Mouse (Mus musculus): Measurements from ENCODE around the gene Olfr49. TPM values are rescaled to one million over a fixed set of nuclear protein-coding genes. Genes with fewer than 3 reads are reported as not detected.
A peak's percentile ranks its signal among the peaks of the same experiment; 100 is the strongest.

Olfr49 gene
- polyA plus RNA-seq, 1 experiment from 2014 or later = not detected

DNA sequence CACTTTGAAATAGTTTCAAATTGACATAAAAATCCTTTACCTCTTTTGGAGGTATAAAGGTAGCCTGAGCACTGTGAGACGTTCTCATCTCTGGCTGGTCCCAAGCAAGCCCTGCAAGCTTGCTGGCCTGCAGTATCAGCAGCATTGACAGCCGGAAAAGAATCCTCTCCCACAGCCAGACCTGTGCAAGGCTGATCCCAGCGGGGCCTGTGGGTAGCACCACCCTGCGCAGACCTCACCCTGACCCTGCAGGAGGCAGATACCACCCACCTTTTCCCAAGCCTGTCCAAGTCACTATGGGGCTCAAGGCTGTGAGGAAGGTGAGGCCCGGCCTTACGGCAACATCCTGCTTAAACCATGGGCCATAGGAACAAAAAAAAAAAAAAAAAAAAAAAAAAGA, 18.8 kb downstream of the Olfr49 start:
- H3K9ac ChIP-seq (replicated peaks; ENCODE audit: low read depth, low read length) = no peak overlapping the region
- peaks cover 15% of the 10 kb centered on the region; the same call in 1 of the 2 replicates for H3K36me3 ChIP-seq (ENCODE audit: control insufficient read depth, insufficient read depth, low read length)
- H3K27ac ChIP-seq (ENCODE audit: low read length) = no peak overlapping the region
- no peak for ATAC-seq (ENCODE audit: insufficient number of reproducible peaks, insufficient read depth, low FRiP score, low read depth)
- no peaks in the 10 kb centered on the region for H3K4me1 ChIP-seq (ENCODE audit: control insufficient read depth, insufficient read depth, low read length)
- 81% methylated on average over 6 of the region's 6 CpGs for WGBS
- H3K4me2 ChIP-seq (replicated peaks; ENCODE audit: low read depth, low read length) = no peak overlapping the region
- H3K27me3 ChIP-seq (ENCODE audit: control insufficient read depth, insufficient read depth, low read length) = no peaks in the 10 kb centered on the region
- H3K9me3 ChIP-seq (ENCODE audit: control insufficient read depth, low read depth, low read length) = no peaks in the 10 kb centered on the region
- H3K4me3 ChIP-seq (ENCODE audit: low read depth, low read length) = no peak overlapping the region

DNA sequence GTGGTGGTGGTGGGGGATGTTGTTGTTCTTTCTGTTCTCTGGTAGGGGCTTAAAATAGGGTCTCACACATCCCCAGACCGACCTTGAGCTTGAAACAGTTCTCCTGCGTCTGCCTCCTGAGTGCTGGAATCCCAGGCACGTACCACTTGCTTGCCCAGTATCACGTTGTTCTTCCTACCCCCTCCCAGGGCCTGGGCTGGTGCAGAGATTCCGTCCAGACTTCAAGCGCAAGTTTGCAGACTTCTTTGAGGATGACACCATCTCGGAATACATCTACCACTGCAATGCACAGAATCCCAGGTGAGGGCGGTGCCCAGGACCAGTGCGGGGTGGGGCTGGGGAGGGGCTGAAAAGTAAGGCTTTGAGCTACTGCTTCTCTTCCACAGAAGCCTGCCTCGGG, 19.6 kb downstream of the Olfr49 start:
- Histone ChIP-seq H3K9me3 (ENCODE audit: control insufficient read depth, low read depth, low read length) (no peaks in the 10 kb centered on the region), H3K36me3 (ENCODE audit: control insufficient read depth, insufficient read depth, low read length) (peaks cover 15% of the 10 kb centered on the region; the same call in 1 of the 2 replicates), H3K27ac (ENCODE audit: low read length) (no peak overlapping the region), H3K9ac (replicated peaks; ENCODE audit: low read depth, low read length) (no peak overlapping the region), H3K27me3 (ENCODE audit: control insufficient read depth, insufficient read depth, low read length) (no peaks in the 10 kb centered on the region), H3K4me1 (ENCODE audit: control insufficient read depth, insufficient read depth, low read length) (peaks cover 4% of the 10 kb centered on the region; the same call in 1 of the 2 replicates), H3K4me2 (replicated peaks; ENCODE audit: low read depth, low read length) (no peak overlapping the region), H3K4me3 (ENCODE audit: low read depth, low read length) (no peak overlapping the region)
- no peak for ATAC-seq (ENCODE audit: insufficient number of reproducible peaks, insufficient read depth, low FRiP score, low read depth)
- 62% methylated on average over 10 of the region's 10 CpGs for whole genome bisulfite sequencing

DNA sequence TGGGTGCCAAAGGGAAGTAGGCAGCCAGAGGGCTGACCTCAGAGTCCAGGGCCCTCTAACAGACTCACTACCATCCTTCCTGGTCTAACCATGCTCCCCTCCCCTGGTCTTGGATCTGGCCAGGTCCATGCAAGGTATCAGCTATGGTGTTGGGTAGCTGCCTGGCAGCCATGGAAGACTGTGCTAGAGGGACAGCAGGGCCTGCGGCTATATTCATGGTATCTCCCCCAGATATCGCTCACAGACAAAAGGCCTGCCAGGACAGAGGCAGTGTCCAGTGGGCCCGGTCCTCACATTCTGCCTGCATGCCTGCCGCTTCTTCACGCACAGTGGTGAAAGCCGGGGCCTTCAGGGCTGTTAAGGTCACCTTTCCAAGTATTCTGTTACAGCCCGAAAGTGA, 20.5 kb downstream of the Olfr49 start:
- ATAC-seq (ENCODE audit: insufficient number of reproducible peaks, insufficient read depth, low FRiP score, low read depth) = no peak

DNA sequence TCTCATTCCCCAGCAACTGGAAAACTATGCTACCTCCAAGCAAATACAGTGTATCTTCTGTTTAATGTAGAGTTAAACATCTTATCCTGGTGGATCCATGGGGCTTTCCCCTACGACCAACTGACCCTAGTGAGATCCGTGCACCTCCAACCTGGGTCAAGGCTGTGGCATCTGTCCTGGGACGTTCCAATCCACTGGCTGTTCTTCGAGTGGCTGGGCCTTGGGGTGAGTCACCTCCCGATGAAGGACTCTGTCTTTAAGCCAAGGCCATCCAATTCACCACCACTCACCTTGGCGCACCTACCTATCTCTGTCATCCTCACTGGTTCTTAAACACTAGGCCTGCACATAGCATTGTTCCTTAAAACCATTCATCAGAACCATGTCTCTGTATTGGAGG, 21.6 kb downstream of the Olfr49 start:
- H3K27ac ChIP-seq (ENCODE audit: low read length) = no peak overlapping the region
- H3K36me3 ChIP-seq (ENCODE audit: control insufficient read depth, insufficient read depth, low read length) = peaks cover 15% of the 10 kb centered on the region; the same call in 1 of the 2 replicates
- no peak overlapping the region for H3K4me2 ChIP-seq (replicated peaks; ENCODE audit: low read depth, low read length)
- no peaks in the 10 kb centered on the region for H3K9me3 ChIP-seq (ENCODE audit: control insufficient read depth, low read depth, low read length)
- no peaks in the 10 kb centered on the region for H3K27me3 ChIP-seq (ENCODE audit: control insufficient read depth, insufficient read depth, low read length)
- no peak for ATAC-seq (ENCODE audit: insufficient number of reproducible peaks, insufficient read depth, low FRiP score, low read depth)
- H3K4me3 ChIP-seq (ENCODE audit: low read depth, low read length) = no peak overlapping the region
- H3K4me1 ChIP-seq (ENCODE audit: control insufficient read depth, insufficient read depth, low read length) = peaks cover 9% of the 10 kb centered on the region
- H3K9ac ChIP-seq (replicated peaks; ENCODE audit: low read depth, low read length) = no peak overlapping the region
- 90% methylated on average over 6 of the region's 6 CpGs for WGBS

More for the DNA sequence above, 20.5 kb downstream of the Olfr49 start:
- H3K4me2 ChIP-seq (replicated peaks; ENCODE audit: low read depth, low read length) = no peak overlapping the region
- no peak overlapping the region for H3K9ac ChIP-seq (replicated peaks; ENCODE audit: low read depth, low read length)
- peaks cover 9% of the 10 kb centered on the region for H3K4me1 ChIP-seq (ENCODE audit: control insufficient read depth, insufficient read depth, low read length)
- H3K4me3 ChIP-seq (ENCODE audit: low read depth, low read length) = no peak overlapping the region
- no peaks in the 10 kb centered on the region for H3K27me3 ChIP-seq (ENCODE audit: control insufficient read depth, insufficient read depth, low read length)
- H3K27ac ChIP-seq (ENCODE audit: low read length) = no peak overlapping the region
- H3K36me3 ChIP-seq (ENCODE audit: control insufficient read depth, insufficient read depth, low read length) = peaks cover 15% of the 10 kb centered on the region; the same call in 1 of the 2 replicates
- H3K9me3 ChIP-seq (ENCODE audit: control insufficient read depth, low read depth, low read length) = no peaks in the 10 kb centered on the region
- WGBS = 93% methylated on average over 7 of the region's 7 CpGs

DNA sequence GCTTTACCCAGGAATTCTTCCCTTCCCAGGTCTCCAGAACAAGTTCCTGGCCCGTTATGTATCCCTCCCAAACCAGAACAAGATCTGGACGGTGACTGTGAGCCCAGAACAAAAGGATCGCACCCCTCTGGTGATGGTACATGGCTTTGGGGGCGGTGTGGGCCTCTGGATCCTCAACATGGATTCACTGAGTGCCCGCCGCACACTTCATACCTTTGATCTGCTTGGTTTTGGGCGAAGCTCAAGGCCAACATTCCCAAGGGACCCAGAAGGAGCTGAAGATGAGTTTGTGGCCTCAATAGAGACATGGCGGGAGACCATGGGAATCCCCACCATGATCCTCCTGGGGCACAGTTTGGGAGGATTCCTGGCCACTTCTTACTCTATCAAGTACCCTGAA, 22.1 kb downstream of the Olfr49 start:
- ATAC-seq (ENCODE audit: insufficient number of reproducible peaks, insufficient read depth, low FRiP score, low read depth) = no peak
- peaks cover 9% of the 10 kb centered on the region for H3K4me1 ChIP-seq (ENCODE audit: control insufficient read depth, insufficient read depth, low read length)
- no peak overlapping the region for H3K27ac ChIP-seq (ENCODE audit: low read length)
- no peak overlapping the region for H3K9ac ChIP-seq (replicated peaks; ENCODE audit: low read depth, low read length)
- H3K4me3 ChIP-seq (ENCODE audit: low read depth, low read length) = no peak overlapping the region
- no peaks in the 10 kb centered on the region for H3K9me3 ChIP-seq (ENCODE audit: control insufficient read depth, low read depth, low read length)
- 93% methylated on average over 8 of the region's 8 CpGs for WGBS
- H3K4me2 ChIP-seq (replicated peaks; ENCODE audit: low read depth, low read length) = no peak overlapping the region
- peaks cover 12% of the 10 kb centered on the region; the same call in 1 of the 2 replicates for H3K36me3 ChIP-seq (ENCODE audit: control insufficient read depth, insufficient read depth, low read length)
- H3K27me3 ChIP-seq (ENCODE audit: control insufficient read depth, insufficient read depth, low read length) = no peaks in the 10 kb centered on the region

DNA sequence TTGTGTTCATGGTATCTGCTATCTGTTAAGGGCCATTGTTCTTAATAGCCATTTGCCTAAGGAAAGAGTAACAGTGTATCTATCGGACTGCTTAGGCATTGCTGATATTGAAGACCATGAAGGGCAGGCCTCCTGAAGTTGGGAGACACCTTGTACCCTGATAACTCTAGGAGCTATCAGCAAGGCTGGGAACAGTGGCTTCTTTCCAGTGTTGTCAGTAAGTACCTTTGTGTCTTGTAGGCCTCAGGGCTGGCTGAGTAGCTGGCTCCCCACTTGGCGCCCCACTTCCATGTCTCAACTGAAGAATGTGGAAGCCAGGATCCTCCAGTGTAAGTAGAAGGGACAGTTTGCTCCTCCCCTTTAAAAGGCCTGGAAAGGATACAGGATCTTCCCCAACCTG, 23.4 kb downstream of the Olfr49 start:
- Histone ChIP-seq H3K9me3 (ENCODE audit: control insufficient read depth, low read depth, low read length) (no peaks in the 10 kb centered on the region), H3K4me3 (ENCODE audit: low read depth, low read length) (no peak overlapping the region), H3K27ac (ENCODE audit: low read length) (no peak overlapping the region), H3K27me3 (ENCODE audit: control insufficient read depth, insufficient read depth, low read length) (no peaks in the 10 kb centered on the region), H3K4me2 (replicated peaks; ENCODE audit: low read depth, low read length) (no peak overlapping the region), H3K9ac (replicated peaks; ENCODE audit: low read depth, low read length) (no peak overlapping the region), H3K36me3 (ENCODE audit: control insufficient read depth, insufficient read depth, low read length) (0 out of 2 replicates have a peak, but pooled peaks cover 7% of the 10 kb centered on the region), H3K4me1 (ENCODE audit: control insufficient read depth, insufficient read depth, low read length) (peaks cover 9% of the 10 kb centered on the region)
- no peak for ATAC-seq (ENCODE audit: insufficient number of reproducible peaks, insufficient read depth, low FRiP score, low read depth)
- 96% methylated on average over 2 of the region's 2 CpGs for WGBS

GRCm38 (mm10) chr14:54260196-54260595, 24.5 kb downstream of the Olfr49 start:
- Histone ChIP-seq H3K9ac (replicated peaks; ENCODE audit: low read depth, low read length) (no peak overlapping the region), H3K36me3 (ENCODE audit: control insufficient read depth, insufficient read depth, low read length) (0 out of 2 replicates have a peak, but pooled peaks cover 4% of the 10 kb centered on the region), H3K27me3 (ENCODE audit: control insufficient read depth, insufficient read depth, low read length) (no peaks in the 10 kb centered on the region), H3K4me3 (ENCODE audit: low read depth, low read length) (peak overlapping the region; percentile 61; the same call in 1 of the 2 replicates), H3K9me3 (ENCODE audit: control insufficient read depth, low read depth, low read length) (no peaks in the 10 kb centered on the region), H3K27ac (ENCODE audit: low read length) (no peak overlapping the region), H3K4me2 (replicated peaks; ENCODE audit: low read depth, low read length) (peak overlapping the region; percentile 87), H3K4me1 (ENCODE audit: control insufficient read depth, insufficient read depth, low read length) (peaks cover 9% of the 10 kb centered on the region)
- ATAC-seq (ENCODE audit: insufficient number of reproducible peaks, insufficient read depth, low FRiP score, low read depth) = no peak
- 76% methylated on average over 2 of the region's 2 CpGs for WGBS

GRCm38 (mm10) chr14:54259722-54260085, 25.0 kb downstream of the Olfr49 start:
- Histone ChIP-seq H3K36me3 (ENCODE audit: control insufficient read depth, insufficient read depth, low read length) (0 out of 2 replicates have a peak, but pooled peaks cover 4% of the 10 kb centered on the region), H3K27ac (ENCODE audit: low read length) (no peak overlapping the region), H3K27me3 (ENCODE audit: control insufficient read depth, insufficient read depth, low read length) (no peaks in the 10 kb centered on the region), H3K9me3 (ENCODE audit: control insufficient read depth, low read depth, low read length) (no peaks in the 10 kb centered on the region), H3K4me3 (ENCODE audit: low read depth, low read length) (peak overlapping the region; percentile 61), H3K4me2 (replicated peaks; ENCODE audit: low read depth, low read length) (peak overlapping the region; percentile 87), H3K4me1 (ENCODE audit: control insufficient read depth, insufficient read depth, low read length) (peaks cover 9% of the 10 kb centered on the region), H3K9ac (replicated peaks; ENCODE audit: low read depth, low read length) (peak overlapping the region; percentile 67; the same call in 1 of the 2 replicates)
- no peak for ATAC-seq (ENCODE audit: insufficient number of reproducible peaks, insufficient read depth, low FRiP score, low read depth)
- WGBS = 20% methylated on average over 8 of the region's 8 CpGs
